Mouse (Mus musculus) kidney, postnatal 0 days (tissue): Measurements from ENCODE around the gene Mus81. TPM values are rescaled to one million over a fixed set of nuclear protein-coding genes. Genes with fewer than 3 reads are reported as not detected.

Experiments used
- ATAC-seq: fragments of 200-750 bp; cut with Nextera tagmentation; replicated peaks from 2 replicates; pipeline ENCODE4 v1.8.0; 2017; ENCODE audit warnings: low read depth, moderate number of reproducible peaks, moderate TSS enrichment, moderate library complexity; ENCODE audit not compliant: low FRiP score
- DNase-seq: peaks from one replicate; pipeline ENCODE4 v3.0.0-alpha.2; 2016; ENCODE audit warnings: low spot score
- H3K27ac ChIP-seq: fragments of 300-500 bp; sonication (generic); 2 replicates; pipeline ENCODE4 v1.5.1; 2014; ENCODE audit warnings: mild to moderate bottlenecking
- H3K27me3 ChIP-seq: fragments of 300-500 bp; sonication (generic); 2 replicates; pipeline ENCODE4 v1.6.1; 2014; ENCODE audit warnings: low read length, mixed read lengths; ENCODE audit not compliant: insufficient read depth
- H3K36me3 ChIP-seq: fragments of 300-500 bp; sonication (generic); 2 replicates; pipeline ENCODE4 v1.6.1; 2014; ENCODE audit warnings: low read length, mixed read lengths; ENCODE audit not compliant: insufficient read depth
- H3K4me1 ChIP-seq: fragments of 300-500 bp; sonication (generic); replicated peaks from 2 replicates; pipeline ENCODE4 v1.6.1; 2014; ENCODE audit warnings: antibody characterized with exemption, low read length, mixed read lengths; ENCODE audit not compliant: insufficient read depth
- H3K4me2 ChIP-seq: fragments of 300-500 bp; sonication (generic); 2 replicates; pipeline ENCODE4 v1.6.1; 2014; ENCODE audit warnings: mild to moderate bottlenecking, low read length, moderate library complexity, mixed read lengths
- H3K4me3 ChIP-seq: fragments of 300-500 bp; sonication (generic); replicated peaks from 2 replicates; pipeline ENCODE4 v1.5.1; 2014; ENCODE audit warnings: low read depth, low read length
- H3K9ac ChIP-seq: fragments of 300-500 bp; sonication (generic); 2 replicates; pipeline ENCODE4 v1.6.1; 2014; ENCODE audit warnings: low read depth, low read length
- H3K9me3 ChIP-seq: fragments of 300-500 bp; sonication (generic); replicated peaks from 2 replicates; pipeline ENCODE4 v1.6.1; 2016; ENCODE audit warnings: low read length, inconsistent platforms, mixed read lengths
- CTCF ChIP-seq: IDR thresholded peaks from 2 replicates; pipeline ENCODE4 v1.5.1; 2016; ENCODE audit warnings: antibody characterized with exemption, low read depth, mild to moderate bottlenecking, moderate library complexity
- WGBS: fragments of 180-500 bp; shearing (Covaris S2); extraction: QIAGEN DNeasy Blood & Tissue Kit; methylation state at CpG from one replicate; pipeline ENCODE4 v1.1.7; 2014; 5-methylcytosine and 5-hydroxymethylcytosine counted together
- polyA plus RNA-seq: library from polyadenylated mRNA; unstranded; fragments of >200 nt; fragmentation: Nextera tagmentation; extraction: Ambion mirVana; gene quantifications from 2 replicates; pipeline ENCODE4 v1.2.1, GENCODE M21; 2015

The Mus81 gene
- polyA plus RNA-seq: 31.3 and 31.8 TPM in 2 replicates

- H3K4me3 ChIP-seq: peak within 1 kb of the TSS; percentile 48
- ATAC-seq (peak; percentile 71), DNase-seq (peak; percentile 99)
- peaks cover 29% of the 10 kb centered on the region for H3K36me3 ChIP-seq
- peak within 1 kb of the TSS; percentile 99 for H3K27ac ChIP-seq
- H3K9ac ChIP-seq: peak within 1 kb of the TSS; percentile 49
- no peaks in the 10 kb centered on the region for H3K9me3 ChIP-seq
- TF ChIP-seq CTCF: peak; percentile 89
- H3K27me3 ChIP-seq: no peaks in the 10 kb centered on the region
- 1% methylated on average over 39 of the region's 39 CpGs for WGBS
- H3K4me1 ChIP-seq: peaks cover 4% of the 10 kb centered on the region
- peak within 1 kb of the TSS; percentile 72 for H3K4me2 ChIP-seq
Measured at GRCm38 (mm10) chr19:5487768-5488550, at the start of gene Mus81. Gene Mus81 (minus strand): TSS chr19:5488402.

- DNase-seq (no peak), ATAC-seq (no peak)
- Histone ChIP-seq H3K4me3 (no peak overlapping the region), H3K27ac (no peak overlapping the region), H3K36me3 (no peaks in the 10 kb centered on the region), H3K4me2 (no peak overlapping the region), H3K9me3 (no peaks in the 10 kb centered on the region), H3K27me3 (no peaks in the 10 kb centered on the region), H3K9ac (no peak overlapping the region), H3K4me1 (no peaks in the 10 kb centered on the region)
- no peak for TF ChIP-seq CTCF
- 63% methylated on average over 8 of the region's 8 CpGs for WGBS
Measured at GRCm38 (mm10) chr19:5532520-5532919, 44.3 kb upstream of the Mus81 start.

GRCm38 (mm10) chr19:5530138-5530524 is 41.9 kb upstream of the Mus81 start:
- ATAC-seq (no peak), DNase-seq (no peak)
- Histone ChIP-seq H3K4me2 (peak overlapping the region; percentile 48), H3K4me3 (no peak overlapping the region), H3K9me3 (no peaks in the 10 kb centered on the region), H3K9ac (0 out of 2 replicates have a peak overlapping the region, but pooled peaks have one; percentile 23), H3K27ac (peak overlapping the region; percentile 83), H3K27me3 (no peaks in the 10 kb centered on the region), H3K36me3 (no peaks in the 10 kb centered on the region), H3K4me1 (no peaks in the 10 kb centered on the region)
- 53% methylated on average over 7 of the region's 7 CpGs for WGBS
- TF ChIP-seq CTCF: no peak

- H3K4me1 ChIP-seq: no peaks in the 10 kb centered on the region
- H3K36me3 ChIP-seq: no peaks in the 10 kb centered on the region
- H3K4me2 ChIP-seq: peak overlapping the region; percentile 48
- peak; percentile 100 for TF ChIP-seq CTCF
- WGBS: 10% methylated on average over 20 of the region's 20 CpGs
- peak; percentile 97 for DNase-seq
- H3K27me3 ChIP-seq: no peaks in the 10 kb centered on the region
- peak overlapping the region; percentile 1; the same call in 1 of the 2 replicates for H3K4me3 ChIP-seq
- ATAC-seq: peak; percentile 97
- peak overlapping the region; percentile 23; the same call in 1 of the 2 replicates for H3K9ac ChIP-seq
- peak overlapping the region; percentile 83 for H3K27ac ChIP-seq
- no peaks in the 10 kb centered on the region for H3K9me3 ChIP-seq
Measured at GRCm38 (mm10) chr19:5529325-5530137, 41.3 kb upstream of the Mus81 start.

- no peak for TF ChIP-seq CTCF
- 59% methylated on average over 5 of the region's 5 CpGs for WGBS
- no peak overlapping the region for H3K4me3 ChIP-seq
- H3K4me2 ChIP-seq: no peak overlapping the region
- no peak overlapping the region for H3K27ac ChIP-seq
- no peaks in the 10 kb centered on the region for H3K27me3 ChIP-seq
- no peaks in the 10 kb centered on the region for H3K36me3 ChIP-seq
- no peak for DNase-seq
- no peaks in the 10 kb centered on the region for H3K9me3 ChIP-seq
- no peaks in the 10 kb centered on the region for H3K4me1 ChIP-seq
- no peak for ATAC-seq
- no peak overlapping the region for H3K9ac ChIP-seq
Measured at GRCm38 (mm10) chr19:5525204-5525603, 37.0 kb upstream of the Mus81 start.

- DNase-seq: no peak
- no peaks in the 10 kb centered on the region for H3K9me3 ChIP-seq
- no peak overlapping the region for H3K4me2 ChIP-seq
- WGBS: 92% methylated on average over 3 of the region's 3 CpGs
- H3K9ac ChIP-seq: no peak overlapping the region
- H3K4me1 ChIP-seq: no peaks in the 10 kb centered on the region
- no peaks in the 10 kb centered on the region for H3K36me3 ChIP-seq
- no peak overlapping the region for H3K27ac ChIP-seq
- no peak for TF ChIP-seq CTCF
- no peak overlapping the region for H3K4me3 ChIP-seq
- ATAC-seq: no peak; the same call in 1 of the 2 replicates
- H3K27me3 ChIP-seq: no peaks in the 10 kb centered on the region
Measured at GRCm38 (mm10) chr19:5518721-5519120, 30.5 kb upstream of the Mus81 start.
